Mouse (Mus musculus) gastrocnemius, postnatal 25 days (tissue): Measurements from ENCODE around the gene Evi2a. TPM values are rescaled to one million over a fixed set of nuclear protein-coding genes. Genes with fewer than 3 reads are reported as not detected.

Experiments used
- DNase-seq: peaks from one replicate; pipeline ENCODE4 v3.0.0; 2022
- total RNA-seq, 2 experiments: library from RNA; stranded (reverse); gene quantifications; 1 replicate in 1 of 2; 2 replicates in 1 of 2; pipeline ENCODE4 v1.2.3; 2021

Evi2a gene
- total RNA-seq, 2 experiments from 2014 or later = 3.0 to 3.8 TPM

DNA sequence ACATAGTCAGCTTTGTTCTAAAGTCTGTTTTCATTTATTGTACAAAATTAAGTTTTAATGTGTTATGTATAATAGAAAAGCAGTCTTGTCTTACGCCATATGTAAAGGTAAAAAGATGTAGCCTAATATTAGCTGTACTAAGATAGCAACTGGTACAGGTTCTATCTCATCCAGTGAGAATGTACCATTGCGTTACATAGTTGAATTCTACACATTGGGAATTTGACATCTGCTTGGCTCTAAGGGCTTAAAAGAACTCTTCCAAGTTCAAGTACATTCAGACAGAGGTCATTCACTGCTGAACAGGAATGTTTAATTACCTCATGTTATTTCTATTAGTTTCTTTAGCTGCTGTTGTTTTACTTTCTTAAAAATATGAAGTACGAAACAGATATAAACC, 3.9 kb downstream of the Evi2a start:
- DNase-seq = no peak

DNA sequence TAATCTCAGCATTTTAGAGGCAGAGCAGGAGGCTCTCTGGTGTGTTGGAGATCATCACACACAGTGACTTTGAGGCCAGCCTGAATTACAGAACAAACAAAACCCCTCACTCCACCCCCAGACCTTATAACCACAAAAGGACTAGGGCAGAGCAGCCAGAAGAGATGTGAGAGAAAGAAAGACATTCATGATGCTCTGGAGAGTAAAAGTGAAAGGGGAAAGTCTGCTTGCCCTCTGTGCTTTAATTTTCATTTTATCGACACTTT, 6.2 kb downstream of the Evi2a start:
- no peak for DNase-seq

DNA sequence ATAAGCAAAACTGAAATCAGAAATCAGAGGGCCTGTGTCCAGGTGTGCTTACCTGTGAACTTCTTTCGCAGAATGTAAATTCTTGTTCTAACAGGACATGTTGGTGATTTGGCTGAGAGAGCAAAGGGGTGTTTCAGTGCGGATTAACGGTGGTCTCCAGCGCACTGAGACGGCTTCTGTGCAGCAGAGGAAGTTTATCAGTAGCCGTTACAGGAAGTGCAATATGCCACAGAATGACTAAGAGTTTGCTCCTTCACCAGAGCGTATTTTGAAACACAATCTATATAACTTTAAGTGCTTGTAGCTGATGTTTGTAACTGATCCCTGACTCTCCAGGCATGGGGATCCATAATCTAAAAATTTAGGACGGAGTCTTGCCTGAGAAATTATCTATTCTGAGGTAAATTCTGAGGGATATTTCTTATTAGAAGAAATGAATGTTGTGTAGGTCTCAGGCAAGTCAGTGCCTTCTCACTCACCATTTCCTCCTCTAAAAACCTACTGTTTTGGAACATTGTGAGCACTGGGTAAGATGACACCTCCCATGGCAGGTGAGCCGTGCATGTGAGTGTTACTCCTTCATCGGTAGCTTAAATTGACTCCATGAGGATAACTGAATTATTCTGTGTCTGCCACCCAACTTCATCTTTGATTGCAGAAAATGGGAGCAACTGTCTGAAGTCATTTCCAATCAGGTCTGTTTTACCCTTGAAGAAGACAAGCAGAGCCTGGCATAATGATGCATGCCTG, 6.7 kb downstream of the Evi2a start, which contains the start of gene Evi2b:
TSS of gene Evi2b (minus strand) at position 203 of the 750 bp plus-strand sequence.
- no peak for DNase-seq

DNA sequence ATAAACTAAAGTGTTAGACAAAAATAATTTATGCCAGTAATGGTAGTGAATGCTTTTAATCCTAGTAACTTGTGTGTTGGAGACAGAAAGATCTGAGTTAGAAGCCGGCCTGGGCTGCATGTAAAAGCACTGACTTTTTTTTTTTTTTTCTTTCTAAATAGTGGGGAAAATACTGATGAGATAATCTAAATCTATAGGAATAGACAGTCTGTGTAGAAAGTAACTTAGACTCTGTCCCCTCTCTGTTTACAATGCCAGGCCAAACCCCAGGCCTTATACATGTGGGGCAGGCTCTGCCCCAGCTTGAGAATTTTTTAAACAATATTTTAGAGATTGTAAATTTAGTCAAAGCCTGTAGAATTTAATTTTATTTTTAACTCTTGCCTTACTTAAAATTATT, 7.5 kb downstream of the Evi2a start:
- DNase-seq = no peak

DNA sequence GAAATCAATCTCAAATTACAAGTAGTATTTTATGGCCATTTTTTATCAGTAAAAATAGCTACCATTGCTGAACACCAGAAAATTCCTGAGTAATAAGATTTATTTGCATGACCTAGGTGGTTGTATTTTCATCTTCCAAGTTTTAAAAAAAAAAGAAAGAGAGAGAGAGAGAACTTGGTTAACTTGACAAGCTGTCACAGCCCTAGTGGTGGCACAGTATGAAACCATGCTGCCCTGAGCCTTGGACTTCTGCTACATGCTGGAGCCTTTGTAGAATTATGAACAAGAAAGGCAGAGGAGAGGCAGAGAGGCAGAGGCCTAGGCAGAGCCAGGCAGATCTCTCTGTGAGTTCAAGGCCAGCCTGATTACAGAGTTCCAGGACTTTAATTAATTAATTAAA, 8.5 kb downstream of the Evi2a start:
- no peak for DNase-seq

DNA sequence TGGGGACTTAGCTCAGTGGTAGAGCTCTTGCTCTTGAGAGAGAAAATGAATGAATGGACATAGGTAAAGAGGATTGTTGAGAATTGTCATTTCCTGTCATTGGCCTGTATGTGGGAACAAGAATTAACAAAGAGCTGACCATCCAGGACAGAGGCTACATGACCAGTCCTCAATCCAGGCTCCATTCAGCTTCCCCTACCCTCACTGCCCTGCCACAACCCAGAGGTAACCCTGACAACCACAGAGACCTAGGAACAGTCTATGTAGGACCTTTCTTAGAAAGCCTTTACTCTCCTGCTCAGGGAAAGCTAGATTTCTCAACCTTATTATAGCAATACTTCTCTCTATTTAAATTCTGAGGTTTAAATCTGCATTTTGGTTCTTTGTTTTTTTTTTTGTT, 9.6 kb downstream of the Evi2a start:
- DNase-seq = no peak

DNA sequence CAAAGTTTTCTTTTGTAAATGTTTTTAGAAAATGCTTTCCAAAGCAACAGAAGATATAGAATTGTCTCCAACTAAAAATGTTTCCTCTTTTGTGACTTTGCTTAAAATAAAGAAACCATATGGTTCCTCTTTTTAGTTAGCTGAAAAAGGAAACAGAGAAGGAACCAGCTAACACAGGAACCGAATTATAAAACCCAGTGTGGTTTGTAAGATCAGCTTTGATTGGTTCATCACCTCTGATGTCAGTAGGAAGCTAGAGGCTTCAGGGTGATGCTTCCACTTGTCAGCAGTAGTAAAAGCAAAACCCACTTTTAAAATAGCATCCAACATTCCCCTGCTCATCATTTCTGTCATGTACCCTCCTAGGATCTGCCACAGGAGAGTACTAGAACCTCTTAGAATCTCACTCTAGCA, 10.5 kb downstream of the Evi2a start:
- DNase-seq = no peak

DNA sequence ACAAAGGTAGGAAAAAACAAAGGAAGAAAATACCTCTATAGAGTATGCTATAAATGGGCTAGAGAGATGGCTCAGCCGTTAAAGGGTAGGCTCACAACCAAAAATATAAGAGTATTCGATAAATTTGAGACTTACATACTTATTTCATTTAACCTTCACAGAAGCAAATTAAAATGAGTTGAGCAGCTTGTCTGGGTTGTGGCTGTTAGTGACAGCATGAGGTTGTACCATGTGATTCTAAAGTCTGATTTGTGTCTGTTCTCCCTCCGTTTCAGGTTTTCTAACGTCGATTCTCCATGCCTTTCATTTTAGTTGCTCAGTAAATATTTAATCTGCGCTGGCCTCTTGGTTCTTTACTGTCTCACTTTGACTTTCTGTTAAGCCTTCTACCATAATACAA, 11.1 kb downstream of the Evi2a start:
- DNase-seq = no peak

DNA sequence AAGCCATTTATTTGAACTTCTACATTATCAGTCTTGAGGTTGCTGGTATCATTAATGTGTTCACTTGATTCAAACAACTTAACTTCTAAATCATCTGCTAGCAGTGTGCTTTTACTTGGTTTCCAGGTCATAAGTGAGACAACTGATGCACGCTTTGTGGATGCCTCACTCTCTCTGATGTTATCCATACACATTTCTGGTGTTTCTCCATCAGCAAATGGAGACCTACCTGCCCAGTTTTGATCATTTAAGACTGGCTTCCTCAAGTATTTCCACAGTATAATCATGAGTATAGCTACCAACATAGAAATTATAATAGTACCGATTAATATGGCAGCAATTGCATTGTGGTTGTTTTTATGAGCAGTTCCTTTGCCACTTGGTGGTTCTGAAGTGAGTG, 14.6 kb downstream of the Evi2a start:
- no peak for DNase-seq

DNA sequence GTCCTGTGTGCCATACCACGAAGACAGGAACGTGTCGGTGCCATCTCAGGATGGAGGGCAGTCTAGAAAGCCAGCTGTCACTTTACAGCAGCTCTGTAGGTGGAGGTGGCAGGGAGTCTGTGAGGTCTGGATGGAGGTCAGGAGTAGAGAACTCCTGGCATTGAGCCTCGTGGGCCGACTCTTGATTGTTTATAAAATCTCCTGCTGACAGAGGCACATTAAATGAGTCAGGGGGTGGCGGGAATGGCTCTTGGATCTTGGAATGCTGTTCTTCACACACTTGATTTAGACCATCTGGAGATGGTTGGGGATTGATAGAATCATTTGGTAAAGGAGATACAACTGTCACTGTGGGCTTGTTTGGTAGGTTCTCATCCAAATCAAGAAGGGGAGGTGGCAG, 15.1 kb downstream of the Evi2a start:
- no peak for DNase-seq

DNA sequence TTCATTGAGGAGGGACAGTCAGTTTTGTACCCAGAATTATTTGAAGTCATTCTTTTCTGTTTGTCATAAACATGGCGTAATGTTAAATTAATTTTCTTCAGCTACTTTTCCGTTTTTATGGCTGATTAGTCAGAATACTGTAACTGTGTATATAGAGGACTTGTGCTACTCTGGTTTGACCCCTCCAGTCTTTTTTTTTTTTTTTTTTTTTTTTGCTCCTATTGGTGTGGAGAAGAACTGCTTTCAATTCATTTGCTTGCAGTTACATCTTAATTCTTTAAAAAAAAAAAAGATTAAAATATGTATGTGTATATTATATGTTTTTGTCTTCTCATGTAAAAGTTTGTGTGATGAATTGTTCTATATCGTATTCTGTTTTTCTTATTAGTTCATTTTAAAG, 18.4 kb downstream of the Evi2a start:
- DNase-seq = no peak

DNA sequence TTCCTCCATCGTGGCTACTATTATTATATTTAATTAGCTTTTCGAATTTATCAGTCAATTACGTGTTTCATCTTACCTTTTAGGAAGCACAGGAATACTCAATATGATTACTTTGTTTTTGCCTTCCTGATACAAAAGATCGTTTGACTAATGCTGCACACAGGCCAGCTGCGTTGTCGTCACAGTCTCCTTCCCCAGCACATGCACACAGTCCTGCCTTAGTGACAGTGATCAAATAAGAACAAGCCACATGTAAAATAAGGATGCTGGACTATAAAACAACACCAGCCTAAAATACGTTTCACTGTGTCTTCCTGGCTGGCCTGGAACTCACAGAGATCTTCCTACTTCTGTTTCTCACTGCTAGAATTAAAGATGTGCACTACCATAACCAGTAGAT, 25.9 kb downstream of the Evi2a start:
- DNase-seq = no peak

DNA sequence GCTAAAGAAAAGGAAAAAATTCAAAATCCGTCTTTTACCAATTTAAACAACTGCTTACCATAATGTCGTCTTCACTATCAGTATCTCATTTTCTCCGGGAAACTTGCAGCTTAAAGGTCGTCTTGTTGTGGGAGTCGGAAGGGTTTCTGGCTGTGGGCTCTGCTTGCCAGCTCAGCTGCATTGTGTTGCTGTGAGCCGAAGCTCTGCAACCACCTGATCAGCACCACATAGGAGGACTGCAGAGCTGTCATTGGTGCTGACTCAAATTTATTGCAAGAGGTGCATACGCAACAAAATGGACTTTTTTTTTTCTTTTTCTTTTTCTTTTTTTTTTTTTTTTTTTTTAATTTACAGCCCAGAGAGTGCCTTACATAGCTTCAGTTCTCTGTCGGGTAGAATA, 26.6 kb downstream of the Evi2a start, which contains the start of gene Omg:
TSS of gene Omg (minus strand) at position 240 of the 400 bp plus-strand sequence.
- no peak for DNase-seq

DNA sequence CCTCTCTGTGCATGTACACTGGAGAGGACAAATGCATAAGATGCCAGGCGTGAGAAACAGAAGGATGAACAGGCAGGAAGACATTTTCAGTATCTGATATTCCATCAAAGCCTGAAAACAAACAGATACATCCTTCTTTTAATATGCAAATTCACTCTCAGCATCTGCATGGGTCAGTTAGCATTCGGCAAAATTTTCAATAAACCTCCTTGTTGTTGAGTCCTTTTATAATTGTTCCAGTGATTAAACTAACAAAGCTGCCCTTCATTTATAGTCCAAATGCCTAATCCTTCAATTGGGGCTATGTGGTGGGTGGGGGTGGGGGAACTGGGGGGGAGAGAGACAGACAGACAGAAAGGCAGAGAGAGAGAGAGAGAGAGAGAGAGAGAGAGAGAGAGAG, 27.5 kb downstream of the Evi2a start:
- no peak for DNase-seq

DNA sequence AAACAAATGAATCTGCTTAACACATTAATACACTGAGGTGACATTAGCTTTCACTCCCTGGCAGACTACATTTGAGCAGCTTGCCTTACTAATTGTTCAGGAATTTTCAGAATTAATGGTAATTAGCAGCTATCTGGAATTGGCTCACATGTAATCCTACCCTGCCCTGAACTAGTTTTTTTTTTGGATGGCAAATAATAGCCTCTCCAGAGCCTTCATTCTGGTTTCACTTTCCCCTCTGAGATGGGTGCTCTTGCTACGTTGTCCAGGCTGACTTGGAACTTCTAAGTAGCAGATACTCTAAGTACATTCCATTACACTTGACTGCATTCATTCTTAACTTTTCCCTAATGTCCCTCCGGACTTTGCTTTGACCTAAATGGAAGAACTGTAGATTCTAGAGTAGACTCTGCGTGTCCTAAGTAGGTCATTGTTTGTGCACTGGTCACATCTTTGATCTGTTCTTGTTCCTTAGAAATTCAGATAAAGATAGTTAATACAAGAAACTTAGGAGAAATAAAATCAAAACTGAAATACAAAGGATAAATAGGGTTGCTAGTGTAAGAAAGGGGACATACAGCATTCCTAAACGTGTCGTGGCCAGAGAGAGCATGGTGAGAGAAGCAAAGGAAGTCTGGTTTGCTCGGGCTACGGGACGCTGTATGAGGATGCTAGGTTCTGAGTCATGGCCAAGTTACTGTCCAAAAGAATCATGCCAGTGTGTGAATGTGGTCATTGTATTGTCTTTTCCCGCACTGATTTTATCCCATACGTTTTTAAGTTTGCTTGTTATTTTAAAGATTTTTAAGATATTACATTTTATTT, 35.2 kb downstream of the Evi2a start:
- DNase-seq = no peak

DNA sequence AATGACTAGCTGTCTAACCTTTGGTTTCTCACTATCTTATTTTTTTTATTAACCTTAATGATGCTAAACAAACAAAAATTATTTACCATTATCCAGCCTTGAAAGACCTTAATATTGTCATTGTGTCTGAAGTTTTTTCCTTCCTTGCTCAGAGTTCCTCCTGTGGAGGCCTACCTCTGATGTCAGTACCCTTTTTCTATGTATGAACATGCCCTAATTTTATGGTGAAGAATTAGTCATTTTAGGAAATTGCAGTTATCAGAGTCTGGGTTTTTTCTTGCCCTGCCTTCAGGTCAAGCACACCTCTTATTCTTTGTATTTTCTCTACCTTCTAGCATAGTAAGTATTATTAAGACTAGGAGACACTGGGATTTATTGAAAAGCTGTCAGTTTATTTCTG, 45.7 kb downstream of the Evi2a start:
- no peak for DNase-seq

DNA sequence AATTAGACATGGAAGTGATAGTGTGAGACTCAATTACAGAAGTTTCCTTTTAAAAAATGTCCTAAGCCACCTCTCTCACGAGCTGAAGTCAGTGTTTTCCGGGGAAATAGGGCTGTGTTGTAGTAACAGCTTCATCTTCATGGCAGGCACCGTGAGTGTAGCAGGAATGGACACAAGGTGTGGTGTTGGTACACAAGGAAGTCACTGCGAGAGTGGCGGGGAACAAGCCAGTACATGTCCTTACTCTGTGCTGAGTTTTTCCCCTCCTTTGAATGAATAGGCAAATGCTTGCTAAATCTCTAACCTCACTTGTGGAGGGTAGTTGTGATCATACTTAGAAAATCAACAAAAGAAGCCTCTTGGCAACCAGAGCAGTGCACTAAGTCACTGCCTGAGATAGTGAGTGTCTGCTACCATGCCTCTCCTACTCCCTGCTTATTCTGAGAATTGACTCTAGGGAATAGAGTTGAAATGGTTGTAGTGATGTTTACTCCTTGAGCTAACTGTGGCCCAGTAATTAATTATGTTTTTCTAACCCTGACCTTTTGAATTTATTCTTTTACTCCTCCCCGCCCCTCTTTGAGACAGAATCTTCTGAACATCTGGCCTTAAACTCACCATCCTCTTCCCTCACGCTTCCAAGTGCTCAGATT, 46.4 kb downstream of the Evi2a start:
- DNase-seq = no peak

DNA sequence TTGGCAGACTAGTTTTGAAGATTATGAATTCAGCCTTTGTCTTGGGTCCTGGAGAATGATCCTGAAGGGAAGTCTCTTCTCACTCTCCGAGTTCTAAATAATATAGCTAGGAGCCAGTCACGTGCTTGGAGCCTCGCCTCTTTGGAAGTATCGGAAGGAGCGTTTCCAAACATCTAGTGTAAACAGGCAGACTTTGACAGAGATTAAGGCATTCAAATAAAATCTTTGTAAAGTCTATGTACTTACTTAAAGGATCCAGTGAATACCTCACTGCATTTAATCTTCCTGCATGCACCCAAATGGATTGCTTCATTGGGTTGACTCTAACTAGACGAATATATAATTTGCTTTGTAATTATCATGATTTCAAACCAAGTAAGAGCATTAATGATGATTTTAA, 47.0 kb downstream of the Evi2a start:
- no peak for DNase-seq

Other genes starting within 250 kb of the Evi2a start
- gene Gm9964, start 233.7 kb downstream of the Evi2a start, total RNA-seq = not detected
- 10 to 100 TPM; 15.8 to 17.4 TPM for gene Nf1, start 190.9 kb downstream of the Evi2a start, total RNA-seq
- gene Omg, start 26.5 kb downstream of the Evi2a start, total RNA-seq = not detected
- under 1 TPM; 0.21 to 0.31 TPM for gene Evi2b, start 6.8 kb downstream of the Evi2a start, total RNA-seq
- under 1 TPM in 1 of 2 experiments, not detected in 1; 0.13 TPM for gene Evi2, start within 50 bp of the Evi2a start, total RNA-seq
- 1 to 10 TPM in 1 of 2 experiments, under 1 TPM in 1; 0.99 to 1.8 TPM for gene Rab11fip4, start 60.6 kb upstream of the Evi2a start, total RNA-seq